Mouse (Mus musculus) right cerebral cortex, postnatal 4 days (tissue): ENCODE measurements around the gene Wdr25.
"Not testable (repeated sequence)": the region's sequence is repeated elsewhere in the genome, so short reads cannot be mapped to it uniquely, and the experiment has no call there.

Experiments used
- DNase-seq: peaks from one replicate; pipeline ENCODE4 v3.0.0-alpha.2; 2022

Gene Wdr25

GRCm38 (mm10) chr12:108892989-108893714 is at the start of gene Wdr25:
TSS of gene Wdr25 (plus strand) at chr12:108893631.
- no peak for DNase-seq

GRCm38 (mm10) chr12:108848033-108848432 is 45.4 kb upstream of the Wdr25 start:
- not testable (repeated sequence) for DNase-seq

- no peak for DNase-seq
These were observed 43.9 kb upstream of the Wdr25 start for GRCm38 (mm10) chr12:108849488-108850022.

- no peak for DNase-seq
These were observed 43.3 kb upstream of the Wdr25 start for GRCm38 (mm10) chr12:108850129-108850528.

GRCm38 (mm10) chr12:108850886-108851285 is 42.5 kb upstream of the Wdr25 start:
- no peak for DNase-seq

GRCm38 (mm10) chr12:108852822-108853221 is 40.6 kb upstream of the Wdr25 start:
- DNase-seq, result no peak

- DNase-seq, result no peak
These were observed 38.4 kb upstream of the Wdr25 start for GRCm38 (mm10) chr12:108855081-108855480.

GRCm38 (mm10) chr12:108856186-108856585 is 37.2 kb upstream of the Wdr25 start:
- DNase-seq, result no peak

- DNase-seq, result no peak
These were observed 36.3 kb upstream of the Wdr25 start for GRCm38 (mm10) chr12:108857109-108857508.

- DNase-seq, result no peak
These were observed 35.7 kb upstream of the Wdr25 start for GRCm38 (mm10) chr12:108857589-108858184.

- DNase-seq, result no peak
These were observed 34.9 kb upstream of the Wdr25 start for GRCm38 (mm10) chr12:108858486-108858885.

GRCm38 (mm10) chr12:108865007-108865494 is 28.4 kb upstream of the Wdr25 start:
- DNase-seq, result no peak

- DNase-seq, result no peak
These were observed 23.9 kb upstream of the Wdr25 start for GRCm38 (mm10) chr12:108869575-108869974.

- no peak for DNase-seq
These were observed 20.3 kb upstream of the Wdr25 start for GRCm38 (mm10) chr12:108873122-108873521.

GRCm38 (mm10) chr12:108879138-108879537 is 14.3 kb upstream of the Wdr25 start:
- no peak for DNase-seq

GRCm38 (mm10) chr12:108880606-108881005 is 12.8 kb upstream of the Wdr25 start:
- no peak for DNase-seq

GRCm38 (mm10) chr12:108881192-108881591 is 12.2 kb upstream of the Wdr25 start:
- DNase-seq, result no peak

GRCm38 (mm10) chr12:108882776-108883175 is 10.7 kb upstream of the Wdr25 start:
- no peak for DNase-seq

GRCm38 (mm10) chr12:108885906-108886305 is 7.5 kb upstream of the Wdr25 start:
- DNase-seq, result no peak

GRCm38 (mm10) chr12:108887077-108887476 is 6.4 kb upstream of the Wdr25 start:
- DNase-seq, result no peak

GRCm38 (mm10) chr12:108888632-108889031 is 4.8 kb upstream of the Wdr25 start:
- DNase-seq, result no peak

GRCm38 (mm10) chr12:108893715-108894431 is 442 bp downstream of the Wdr25 start, which contains the start of gene Wars:
TSS of gene Wars (minus strand) at chr12:108894174.
- DNase-seq, result peak; percentile 91

GRCm38 (mm10) chr12:108894432-108894816 is 993 bp downstream of the Wdr25 start:
- no peak for DNase-seq
